Mouse (Mus musculus) embryonic facial prominence, embryonic 10.5 days (tissue): ENCODE measurements around the gene C2cd5. TPM values are rescaled to one million over a fixed set of nuclear protein-coding genes. Genes with fewer than 3 reads are reported as not detected.

Experiments
- DNase-seq: peaks from one replicate; pipeline ENCODE4 v3.0.0-alpha.2; 2017; ENCODE audit warnings: low spot score
- H3K27ac ChIP-seq: fragments of 300-500 bp; sonication (generic); replicated peaks from 2 replicates; pipeline ENCODE4 v1.5.1; 2016; ENCODE audit warnings: mild to moderate bottlenecking
- H3K27me3 ChIP-seq: fragments of 300-500 bp; sonication (generic); replicated peaks from 2 replicates; pipeline ENCODE4 v1.6.1; 2016; ENCODE audit warnings: low read depth, mild to moderate bottlenecking; ENCODE audit not compliant: poor library complexity, severe bottlenecking
- H3K36me3 ChIP-seq: fragments of 300-500 bp; sonication (generic); replicated peaks from 2 replicates; pipeline ENCODE4 v1.6.1; 2016; ENCODE audit warnings: mild to moderate bottlenecking, moderate library complexity
- H3K4me1 ChIP-seq: fragments of 300-500 bp; sonication (generic); 2 replicates; pipeline ENCODE4 v1.6.1; 2016
- H3K4me3 ChIP-seq: fragments of 300-500 bp; sonication (generic); 2 replicates; pipeline ENCODE4 v1.5.1; 2016; ENCODE audit warnings: mild to moderate bottlenecking, moderate library complexity
- H3K9me3 ChIP-seq: fragments of 300-500 bp; sonication (generic); 2 replicates; pipeline ENCODE4 v1.6.1; 2016; ENCODE audit warnings: mild to moderate bottlenecking
- WGBS: fragments of 180-500 bp; shearing (Covaris S2); methylation state at CpG from one replicate; pipeline ENCODE4 v1.1.7; 2016; 5-methylcytosine and 5-hydroxymethylcytosine counted together
- polyA plus RNA-seq: library from polyadenylated mRNA; unstranded; fragments of >200 nt; fragmentation: Nextera tagmentation; extraction: Ambion mirVana; gene quantifications from 2 replicates; pipeline ENCODE4 v1.2.1, GENCODE M21; 2016

C2cd5 gene
- polyA plus RNA-seq, 1 experiment from 2014 or later: 31.3 TPM

DNA sequence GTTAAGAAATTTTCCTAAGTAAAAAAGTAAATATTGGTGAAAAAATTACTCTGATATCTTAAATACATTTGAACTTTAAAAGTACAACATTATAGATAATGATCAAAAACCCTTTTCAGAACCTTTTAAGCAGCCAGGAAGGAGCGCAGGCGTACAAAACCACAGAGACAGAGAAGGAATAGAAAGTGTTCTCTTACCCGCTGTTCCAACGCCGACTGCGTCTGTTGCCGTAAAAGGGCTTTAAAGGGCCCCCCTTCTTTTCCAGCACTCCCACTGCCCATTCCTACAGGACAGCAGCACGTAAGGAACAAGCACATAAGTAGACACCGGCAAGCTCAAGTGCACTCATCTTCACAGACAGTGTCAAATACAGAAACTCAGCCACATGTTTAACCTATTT lies 33.1 kb downstream of the C2cd5 start:
- Histone ChIP-seq H3K36me3 (peaks cover 24% of the 10 kb centered on the region), H3K27me3 (no peaks in the 10 kb centered on the region), H3K4me1 (no peaks in the 10 kb centered on the region), H3K27ac (no peak overlapping the region), H3K4me3 (no peak overlapping the region), H3K9me3 (no peaks in the 10 kb centered on the region)
- WGBS: 92% methylated on average over 9 of the region's 9 CpGs
- DNase-seq: no peak

- peaks cover 23% of the 10 kb centered on the region for H3K36me3 ChIP-seq
- H3K27ac ChIP-seq: no peak overlapping the region
- H3K9me3 ChIP-seq: no peaks in the 10 kb centered on the region
- H3K4me3 ChIP-seq: no peak overlapping the region
- H3K27me3 ChIP-seq: no peaks in the 10 kb centered on the region
- H3K4me1 ChIP-seq: no peaks in the 10 kb centered on the region
- no peak for DNase-seq
- WGBS: 87% methylated on average over 2 of the region's 2 CpGs
Measured at GRCm38 (mm10) chr6:143064047-143064446, 35.9 kb downstream of the C2cd5 start.

DNA sequence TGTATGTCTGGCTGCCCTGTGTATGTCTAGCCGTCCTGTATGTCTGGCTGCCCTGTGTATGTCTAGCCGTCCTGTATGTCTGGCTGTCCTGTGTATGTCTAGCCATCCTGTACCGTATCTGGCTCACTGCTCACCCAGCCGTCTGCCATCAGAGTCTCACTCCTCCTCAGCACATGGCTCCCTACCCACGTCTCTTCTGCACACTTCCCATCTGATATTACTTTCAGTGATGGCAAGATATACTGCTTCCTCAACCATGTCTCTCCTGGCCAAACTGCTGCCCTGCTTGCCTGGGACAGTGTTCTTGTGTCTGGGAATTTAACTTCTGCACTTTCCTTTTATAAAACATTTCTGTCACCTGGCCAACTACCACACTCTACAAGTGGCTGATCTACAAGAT lies 42.3 kb downstream of the C2cd5 start:
- WGBS: 93% methylated on average over 5 of the region's 5 CpGs
- Histone ChIP-seq H3K27me3 (no peaks in the 10 kb centered on the region), H3K36me3 (peaks cover 19% of the 10 kb centered on the region)

GRCm38 (mm10) chr6:143051566-143051965 lies 48.4 kb downstream of the C2cd5 start:
- 92% methylated on average over 5 of the region's 5 CpGs for WGBS
- no peak for DNase-seq
- Histone ChIP-seq H3K9me3 (no peaks in the 10 kb centered on the region), H3K27me3 (no peaks in the 10 kb centered on the region), H3K27ac (no peak overlapping the region), H3K36me3 (peaks cover 56% of the 10 kb centered on the region), H3K4me3 (no peak overlapping the region), H3K4me1 (peaks cover 5% of the 10 kb centered on the region)

More for the DNA sequence above, 42.3 kb downstream of the C2cd5 start:
- Histone ChIP-seq H3K9me3 (no peaks in the 10 kb centered on the region), H3K4me3 (no peak overlapping the region), H3K4me1 (no peaks in the 10 kb centered on the region), H3K27ac (no peak overlapping the region)
- no peak for DNase-seq

- Histone ChIP-seq H3K4me3 (no peak overlapping the region), H3K36me3 (peaks cover 63% of the 10 kb centered on the region), H3K27ac (no peak overlapping the region), H3K4me1 (peaks cover 5% of the 10 kb centered on the region), H3K9me3 (no peaks in the 10 kb centered on the region), H3K27me3 (no peaks in the 10 kb centered on the region)
- DNase-seq: no peak
- 78% methylated on average over 11 of the region's 11 CpGs for WGBS
Measured at GRCm38 (mm10) chr6:143049791-143050555, 50.0 kb downstream of the C2cd5 start.

- DNase-seq: no peak
- Histone ChIP-seq H3K36me3 (peaks cover 63% of the 10 kb centered on the region), H3K27ac (no peak overlapping the region), H3K4me3 (no peak overlapping the region), H3K4me1 (peaks cover 5% of the 10 kb centered on the region), H3K27me3 (no peaks in the 10 kb centered on the region), H3K9me3 (no peaks in the 10 kb centered on the region)
- WGBS: 90% methylated on average over 2 of the region's 2 CpGs
Measured at GRCm38 (mm10) chr6:143049117-143049516, 50.8 kb downstream of the C2cd5 start.

GRCm38 (mm10) chr6:143047538-143048258 lies 52.2 kb downstream of the C2cd5 start:
- Histone ChIP-seq H3K27me3 (no peaks in the 10 kb centered on the region), H3K27ac (no peak overlapping the region), H3K9me3 (no peaks in the 10 kb centered on the region), H3K4me1 (peaks cover 5% of the 10 kb centered on the region), H3K36me3 (peaks cover 63% of the 10 kb centered on the region), H3K4me3 (no peak overlapping the region)
- no peak for DNase-seq
- WGBS: 84% methylated on average over 15 of the region's 15 CpGs

DNA sequence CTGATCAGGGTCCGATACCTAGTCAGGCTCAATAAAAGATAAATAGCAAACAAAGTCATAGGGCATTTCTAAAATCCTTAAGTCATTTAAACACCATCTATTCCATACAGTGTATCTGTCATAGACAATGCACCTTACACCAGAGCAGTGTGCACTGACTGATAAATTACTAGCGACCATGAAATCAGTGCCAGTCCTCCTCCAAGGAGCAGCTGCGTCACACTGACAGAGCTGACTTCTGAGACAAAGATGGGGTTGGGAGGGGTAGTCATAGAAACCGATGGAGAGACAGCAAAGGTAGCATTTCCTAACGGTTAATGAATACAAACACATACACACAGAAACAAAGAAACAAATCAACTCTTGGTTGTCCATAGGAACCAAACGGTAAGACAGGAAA lies 58.4 kb downstream of the C2cd5 start:
- H3K9me3 ChIP-seq: no peaks in the 10 kb centered on the region
- no peaks in the 10 kb centered on the region for H3K27me3 ChIP-seq
- H3K4me3 ChIP-seq: no peak overlapping the region
- H3K36me3 ChIP-seq: peaks cover 63% of the 10 kb centered on the region
- H3K27ac ChIP-seq: no peak overlapping the region
- no peaks in the 10 kb centered on the region for H3K4me1 ChIP-seq
- no peak for DNase-seq
- WGBS: 85% methylated on average over 6 of the region's 6 CpGs

DNA sequence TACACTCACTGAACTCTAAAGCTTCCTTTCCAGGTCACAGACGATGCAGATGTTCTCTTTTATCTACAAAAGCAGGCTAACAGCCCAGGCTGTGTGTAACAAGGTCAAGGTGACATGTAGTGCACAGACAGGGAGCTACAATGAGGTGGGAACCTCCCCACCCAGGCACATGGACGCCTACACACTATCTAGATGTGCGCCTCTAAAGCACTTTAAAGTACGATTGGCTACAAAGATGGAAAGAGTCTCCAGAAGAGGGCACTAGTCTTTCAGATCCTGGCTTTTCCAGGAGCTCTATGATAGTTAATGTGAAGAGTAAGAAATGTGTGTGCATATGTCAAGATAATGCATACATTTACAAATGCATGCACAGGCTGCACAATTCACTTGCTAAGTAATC lies 64.7 kb downstream of the C2cd5 start:
- no peaks in the 10 kb centered on the region for H3K27me3 ChIP-seq
- H3K9me3 ChIP-seq: no peaks in the 10 kb centered on the region
- H3K36me3 ChIP-seq: peaks cover 94% of the 10 kb centered on the region
- no peak overlapping the region for H3K27ac ChIP-seq
- no peak for DNase-seq
- no peak overlapping the region for H3K4me3 ChIP-seq
- H3K4me1 ChIP-seq: no peaks in the 10 kb centered on the region
- 68% methylated on average over 4 of the region's 4 CpGs for WGBS

DNA sequence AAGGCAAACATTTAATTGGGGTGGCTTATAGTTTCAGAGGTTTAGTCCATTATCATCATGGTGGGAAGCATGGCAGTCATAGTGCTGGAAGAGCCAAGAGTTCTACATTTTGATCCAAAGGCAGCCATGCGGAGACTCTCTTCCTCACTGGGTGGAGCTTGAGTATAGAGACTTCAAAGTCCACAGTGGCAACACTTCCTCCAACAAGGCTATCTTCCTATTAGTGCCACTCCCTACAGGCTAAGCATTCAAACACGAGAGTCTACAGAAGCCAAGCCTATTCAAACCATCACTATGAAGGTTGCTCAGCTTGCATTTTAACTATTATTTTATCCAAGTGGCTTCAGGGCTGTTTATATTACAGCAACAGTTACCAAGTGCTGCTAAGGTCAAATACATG lies 65.4 kb downstream of the C2cd5 start:
- WGBS: 95% methylated on average over 2 of the region's 2 CpGs
- H3K4me3 ChIP-seq: no peak overlapping the region
- H3K9me3 ChIP-seq: no peaks in the 10 kb centered on the region
- no peak for DNase-seq
- no peaks in the 10 kb centered on the region for H3K4me1 ChIP-seq
- H3K27ac ChIP-seq: no peak overlapping the region
- peaks cover 95% of the 10 kb centered on the region for H3K36me3 ChIP-seq
- no peaks in the 10 kb centered on the region for H3K27me3 ChIP-seq

GRCm38 (mm10) chr6:143030521-143030920 lies 69.4 kb downstream of the C2cd5 start:
- no peaks in the 10 kb centered on the region for H3K9me3 ChIP-seq
- H3K27me3 ChIP-seq: no peaks in the 10 kb centered on the region
- DNase-seq: no peak
- no peak overlapping the region for H3K27ac ChIP-seq
- H3K36me3 ChIP-seq: peaks cover 85% of the 10 kb centered on the region
- WGBS: 93% methylated on average over 5 of the region's 5 CpGs
- H3K4me1 ChIP-seq: no peaks in the 10 kb centered on the region
- no peak overlapping the region for H3K4me3 ChIP-seq

DNA sequence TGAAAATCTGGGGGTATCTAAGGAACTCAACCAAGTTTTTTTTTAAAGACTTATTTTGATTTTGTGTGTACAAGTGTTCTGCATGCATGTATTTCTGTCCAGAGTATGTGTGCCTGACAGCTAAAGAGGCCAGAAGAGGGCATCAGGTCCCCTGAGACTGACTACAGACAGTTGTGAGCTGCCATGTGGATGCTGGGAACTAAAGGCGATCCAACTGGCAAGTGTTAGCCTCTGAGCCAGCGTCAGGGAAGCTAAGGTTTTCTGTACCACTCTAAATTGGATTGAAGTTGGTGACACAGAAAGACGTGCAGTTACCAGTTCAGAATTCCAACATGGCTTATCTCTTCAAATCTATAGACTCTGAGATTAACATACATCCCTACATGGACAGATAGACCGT lies 72.0 kb downstream of the C2cd5 start:
- Histone ChIP-seq H3K27ac (no peak overlapping the region), H3K4me3 (no peak overlapping the region), H3K9me3 (no peaks in the 10 kb centered on the region), H3K4me1 (no peaks in the 10 kb centered on the region), H3K36me3 (peaks cover 67% of the 10 kb centered on the region), H3K27me3 (no peaks in the 10 kb centered on the region)
- 91% methylated on average over 4 of the region's 4 CpGs for WGBS
- DNase-seq: no peak

GRCm38 (mm10) chr6:143027402-143027801 lies 72.5 kb downstream of the C2cd5 start:
- DNase-seq: no peak
- H3K4me1 ChIP-seq: no peaks in the 10 kb centered on the region
- H3K4me3 ChIP-seq: no peak overlapping the region
- H3K27ac ChIP-seq: no peak overlapping the region
- peaks cover 62% of the 10 kb centered on the region for H3K36me3 ChIP-seq
- no peaks in the 10 kb centered on the region for H3K27me3 ChIP-seq
- WGBS: 90% methylated on average over 10 of the region's 10 CpGs
- no peaks in the 10 kb centered on the region for H3K9me3 ChIP-seq
